Mouse (Mus musculus) adrenal gland, postnatal 4 days (tissue): ENCODE results near the gene Runx2. TPM values are rescaled to one million over a fixed set of nuclear protein-coding genes. Genes with fewer than 3 reads are reported as not detected.

ENCODE experiments used
- DNase-seq, 2 experiments: peaks; one replicate each; pipeline ENCODE4 v3.0.0; 2021 to 2022; ENCODE audit warnings: low spot score in 2 of 2, mixed read lengths in 2 of 2
- total RNA-seq, 2 experiments: library from RNA; stranded (reverse); gene quantifications; 2 replicates each; pipeline ENCODE4 v1.2.3; 2021

Runx2 gene
- total RNA-seq, 2 experiments from 2014 or later, result 7.3 to 8.8 TPM

GRCm38 (mm10) chr17:44627317-44627716, 187.3 kb downstream of the Runx2 start:
- no peak for DNase-seq

GRCm38 (mm10) chr17:44623707-44624106, 190.9 kb downstream of the Runx2 start:
- DNase-seq, result no peak

GRCm38 (mm10) chr17:44623271-44623670, 191.3 kb downstream of the Runx2 start:
- no peak for DNase-seq

GRCm38 (mm10) chr17:44620456-44620855, 194.1 kb downstream of the Runx2 start:
- no peak for DNase-seq

GRCm38 (mm10) chr17:44618691-44619090, 195.9 kb downstream of the Runx2 start:
- no peak for DNase-seq

- no peak for DNase-seq
Observed at GRCm38 (mm10) chr17:44618175-44618574, 196.4 kb downstream of the Runx2 start.

- DNase-seq, result no peak
Observed at GRCm38 (mm10) chr17:44617741-44618140, 196.9 kb downstream of the Runx2 start.

- DNase-seq, result no peak
Observed at GRCm38 (mm10) chr17:44613716-44614715, 200.6 kb downstream of the Runx2 start.

GRCm38 (mm10) chr17:44612641-44613040, 202.0 kb downstream of the Runx2 start:
- DNase-seq, result no peak

- no peak for DNase-seq
Observed at GRCm38 (mm10) chr17:44612002-44612401, 202.6 kb downstream of the Runx2 start.

GRCm38 (mm10) chr17:44611543-44611942, 203.1 kb downstream of the Runx2 start:
- DNase-seq, result no peak

GRCm38 (mm10) chr17:44610828-44611227, 203.8 kb downstream of the Runx2 start:
- no peak for DNase-seq

- no peak for DNase-seq
Observed at GRCm38 (mm10) chr17:44609897-44610641, 204.5 kb downstream of the Runx2 start.

GRCm38 (mm10) chr17:44609356-44609755, 205.2 kb downstream of the Runx2 start:
- no peak for DNase-seq

- no peak for DNase-seq
Observed at GRCm38 (mm10) chr17:44608907-44609306, 205.7 kb downstream of the Runx2 start.

- no peak for DNase-seq
Observed at GRCm38 (mm10) chr17:44607383-44607782, 207.2 kb downstream of the Runx2 start.

GRCm38 (mm10) chr17:44606245-44606644, 208.4 kb downstream of the Runx2 start:
- no peak for DNase-seq

- no peak for DNase-seq
Observed at GRCm38 (mm10) chr17:44605749-44606148, 208.8 kb downstream of the Runx2 start.

- DNase-seq, result no peak
Observed at GRCm38 (mm10) chr17:44603170-44603569, 211.4 kb downstream of the Runx2 start.

- no peak for DNase-seq
Observed at GRCm38 (mm10) chr17:44601317-44602021, 213.1 kb downstream of the Runx2 start.

GRCm38 (mm10) chr17:44599856-44600255, 214.7 kb downstream of the Runx2 start:
- no peak for DNase-seq
